Mouse (Mus musculus) spleen, postnatal 10 days (tissue): ENCODE measurements around the gene Lurap1.

Experiments
- DNase-seq, 2 experiments: peaks; one replicate each; pipeline ENCODE4 v3.0.0; 2021 to 2022; ENCODE audit warnings: low spot score in 2 of 2

Lurap1 gene

GRCm38 (mm10) chr4:116110695-116111094 is 40.4 kb downstream of the Lurap1 start:
- DNase-seq, result no peak

GRCm38 (mm10) chr4:116105278-116105677 is 45.9 kb downstream of the Lurap1 start:
- DNase-seq, result no peak

- no peak for DNase-seq
These were observed 50.2 kb downstream of the Lurap1 start for GRCm38 (mm10) chr4:116100959-116101358.

- DNase-seq, result no peak
These were observed 53.9 kb downstream of the Lurap1 start for GRCm38 (mm10) chr4:116097211-116097610.

GRCm38 (mm10) chr4:116096291-116096690 is 54.8 kb downstream of the Lurap1 start:
- no peak for DNase-seq

- no peak for DNase-seq
These were observed 62.5 kb downstream of the Lurap1 start for GRCm38 (mm10) chr4:116088510-116089249.
